Mouse (Mus musculus) kidney, adult 2 months (tissue): ENCODE measurements around the gene Ovca2. TPM values are rescaled to one million over a fixed set of nuclear protein-coding genes. Genes with fewer than 3 reads are reported as not detected.

Experiments
- DNase-seq: peaks from one replicate; pipeline ENCODE4 v3.0.0; 2021
- H3K27ac ChIP-seq: fragments of 200-500 bp; 2 replicates; pipeline ENCODE4 v1.5.1; 2012; ENCODE audit warnings: low read depth, low read length, control low read depth, inconsistent platforms; ENCODE audit not compliant: insufficient read depth
- H3K27me3 ChIP-seq: fragments of 200-500 bp; replicated peaks from 2 replicates; pipeline ENCODE4 v1.6.1; 2012; ENCODE audit warnings: mild to moderate bottlenecking, moderate library complexity, low read length, inconsistent platforms; ENCODE audit not compliant: control insufficient read depth, insufficient read depth
- H3K36me3 ChIP-seq: fragments of 200-500 bp; 2 replicates; pipeline ENCODE4 v1.6.1; 2012; ENCODE audit warnings: mild to moderate bottlenecking, moderate library complexity, low read length, inconsistent platforms; ENCODE audit not compliant: control insufficient read depth, insufficient read depth
- H3K4me1 ChIP-seq: fragments of 200-500 bp; 2 replicates; pipeline ENCODE4 v1.6.1; 2011; ENCODE audit warnings: low read length; ENCODE audit not compliant: control insufficient read depth, insufficient read depth
- H3K4me3 ChIP-seq: fragments of 200-500 bp; 2 replicates; pipeline ENCODE4 v1.5.1; 2011; ENCODE audit warnings: mild to moderate bottlenecking, low read depth, low read length, control low read depth; ENCODE audit not compliant: insufficient read depth
- CTCF ChIP-seq: fragments of 200-500 bp; conservative IDR thresholded peaks from 2 replicates; pipeline ENCODE4 v1.5.1; 2011; ENCODE audit warnings: low read depth, mild to moderate bottlenecking, control low read depth, low read length, moderate library complexity, mixed read lengths; ENCODE audit not compliant: insufficient read depth, insufficient read length
- POLR2A ChIP-seq: fragments of 200-500 bp; IDR thresholded peaks from one replicate; pipeline ENCODE4 v1.6.1; 2011; ENCODE audit warnings: low read depth, low read length, control low read depth
- WGBS: fragments of 180-500 bp; shearing (Covaris S2); methylation state at CpG from one replicate; pipeline ENCODE4 v1.1.7; 2018; 5-methylcytosine and 5-hydroxymethylcytosine counted together
- polyA plus RNA-seq: library from polyadenylated mRNA; depleted of rRNA; stranded (reverse); fragments of >200 nt; gene quantifications from 2 replicates; pipeline ENCODE4 v1.2.3, GENCODE M21; 2012

Ovca2 gene
- polyA plus RNA-seq, 1 experiment = 33.7 TPM

- no peaks in the 10 kb centered on the region; the same call in 1 of the 2 replicates for H3K36me3 ChIP-seq
- WGBS = 84% methylated on average over 14 of the region's 14 CpGs
- no peaks in the 10 kb centered on the region for H3K27me3 ChIP-seq
- TF ChIP-seq CTCF (no peak), POLR2A (no peak)
- H3K4me1 ChIP-seq = peaks cover 11% of the 10 kb centered on the region; the same call in 1 of the 2 replicates
- peak overlapping the region; percentile 24; the same call in 1 of the 2 replicates for H3K27ac ChIP-seq
- DNase-seq = no peak
- no peak overlapping the region for H3K4me3 ChIP-seq
Measured at GRCm38 (mm10) chr11:75158432-75158831, 20.2 kb downstream of the Ovca2 start.

GRCm38 (mm10) chr11:75157901-75158300 is 20.7 kb downstream of the Ovca2 start:
- H3K27ac ChIP-seq = peak overlapping the region; percentile 32; the same call in 1 of the 2 replicates
- H3K36me3 ChIP-seq = no peaks in the 10 kb centered on the region; the same call in 1 of the 2 replicates
- peaks cover 6% of the 10 kb centered on the region; the same call in 1 of the 2 replicates for H3K4me1 ChIP-seq
- DNase-seq = no peak
- TF ChIP-seq POLR2A (no peak), CTCF (no peak)
- no peak overlapping the region for H3K4me3 ChIP-seq
- H3K27me3 ChIP-seq = no peaks in the 10 kb centered on the region
- WGBS = 49% methylated on average over 2 of the region's 2 CpGs

- H3K4me1 ChIP-seq = peaks cover 10% of the 10 kb centered on the region; the same call in 1 of the 2 replicates
- H3K4me3 ChIP-seq = no peak overlapping the region
- WGBS = 46% methylated on average over 4 of the region's 4 CpGs
- no peaks in the 10 kb centered on the region for H3K27me3 ChIP-seq
- H3K27ac ChIP-seq = peak overlapping the region; percentile 37
- H3K36me3 ChIP-seq = no peaks in the 10 kb centered on the region
- no peak for TF ChIP-seq CTCF
- TF ChIP-seq POLR2A = no peak
- peak; percentile 63 for DNase-seq
Measured at GRCm38 (mm10) chr11:75157037-75157436, 21.6 kb downstream of the Ovca2 start.

GRCm38 (mm10) chr11:75156416-75156815 is 22.2 kb downstream of the Ovca2 start:
- Histone ChIP-seq H3K36me3 (no peaks in the 10 kb centered on the region), H3K27me3 (no peaks in the 10 kb centered on the region), H3K4me1 (peaks cover 10% of the 10 kb centered on the region; the same call in 1 of the 2 replicates), H3K4me3 (no peak overlapping the region), H3K27ac (peak overlapping the region; percentile 37)
- no peak for DNase-seq
- WGBS = 73% methylated on average over 5 of the region's 5 CpGs
- TF ChIP-seq POLR2A = no peak

GRCm38 (mm10) chr11:75155985-75156384 is 22.6 kb downstream of the Ovca2 start:
- Histone ChIP-seq H3K4me1 (peaks cover 10% of the 10 kb centered on the region; the same call in 1 of the 2 replicates), H3K36me3 (0 out of 2 replicates have a peak, but pooled peaks cover 2% of the 10 kb centered on the region), H3K4me3 (no peak overlapping the region), H3K27ac (no peak overlapping the region), H3K27me3 (no peaks in the 10 kb centered on the region)
- WGBS = 76% methylated on average over 6 of the region's 6 CpGs
- no peak for DNase-seq
- TF ChIP-seq CTCF (no peak), POLR2A (no peak)

GRCm38 (mm10) chr11:75154053-75154585 is 24.5 kb downstream of the Ovca2 start:
- Histone ChIP-seq H3K4me1 (peaks cover 10% of the 10 kb centered on the region; the same call in 1 of the 2 replicates), H3K27me3 (no peaks in the 10 kb centered on the region), H3K36me3 (0 out of 2 replicates have a peak, but pooled peaks cover 2% of the 10 kb centered on the region), H3K4me3 (no peak overlapping the region), H3K27ac (no peak overlapping the region)
- WGBS = 61% methylated on average over 6 of the region's 6 CpGs
- no peak for TF ChIP-seq POLR2A
- 0 out of 2 replicates have a peak, but pooled peaks have one; percentile 15 for TF ChIP-seq CTCF
- no peak for DNase-seq

GRCm38 (mm10) chr11:75152603-75153557 is 25.8 kb downstream of the Ovca2 start:
- WGBS = 61% methylated on average over 18 of the region's 18 CpGs
- peaks cover 12% of the 10 kb centered on the region; the same call in 1 of the 2 replicates for H3K4me1 ChIP-seq
- H3K36me3 ChIP-seq = 0 out of 2 replicates have a peak, but pooled peaks cover 2% of the 10 kb centered on the region
- H3K4me3 ChIP-seq = no peak overlapping the region
- no peaks in the 10 kb centered on the region for H3K27me3 ChIP-seq
- TF ChIP-seq CTCF = no peak
- TF ChIP-seq POLR2A = no peak
- peak; percentile 70 for DNase-seq
- peak overlapping the region; percentile 95 for H3K27ac ChIP-seq
